Mouse (Mus musculus): ENCODE measurements around the gene Ccdc157. TPM values are rescaled to one million over a fixed set of nuclear protein-coding genes. Genes with fewer than 3 reads are reported as not detected.

The Ccdc157 gene
- polyA plus RNA-seq (2014; fragmentation: Illumina TruSeq; extraction: RNeasy Lipid Tissue Mini Kit (QIAGEN cat#74804)): 5.6 TPM

DNA sequence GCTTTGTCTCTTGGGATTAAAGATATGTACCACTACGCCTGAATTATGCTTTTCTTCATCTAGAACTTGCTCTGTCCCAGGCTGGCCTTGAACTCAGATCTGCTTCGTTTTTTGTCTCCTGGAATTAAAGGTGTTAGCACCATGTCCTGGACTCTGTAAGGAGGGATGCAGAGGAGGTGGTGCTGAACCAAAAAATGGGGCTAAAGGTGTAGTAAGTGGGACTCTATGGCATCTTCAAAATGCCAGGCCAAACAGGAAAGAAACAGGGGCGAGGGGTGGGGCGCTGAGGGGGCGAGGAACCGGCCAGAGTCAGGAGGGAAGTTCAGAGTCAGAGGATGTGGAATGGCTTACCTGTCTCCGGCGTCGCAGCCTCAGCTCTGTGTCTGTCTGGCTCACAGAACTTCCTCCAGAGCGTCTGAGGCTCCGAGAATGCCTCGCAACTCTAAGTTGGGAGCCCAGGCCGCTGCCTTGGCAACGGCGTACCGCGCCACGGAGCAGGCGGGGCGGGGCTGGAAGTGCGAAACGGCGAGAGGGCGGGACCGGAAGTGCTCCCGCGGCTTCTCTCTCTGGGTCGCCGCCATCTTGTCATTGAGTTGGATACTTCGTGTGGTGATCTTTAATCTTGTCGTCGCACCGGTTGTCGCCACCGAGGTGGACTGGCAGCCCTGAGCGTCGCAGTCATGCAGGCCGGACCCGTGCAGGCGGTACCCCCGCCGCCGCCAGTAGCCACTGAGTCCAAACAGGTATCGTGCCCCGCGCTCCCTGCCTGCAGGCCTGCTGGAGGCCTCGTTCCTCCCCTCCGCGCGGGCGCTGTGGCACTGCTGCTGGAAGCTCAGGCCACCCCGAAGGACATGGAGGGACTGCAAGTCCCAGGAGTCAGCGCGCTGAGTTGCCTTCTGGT, at the start of gene Ccdc157, which contains the start of gene Sf3a1:
Gene Ccdc157, minus strand, starts transcription at position 486 of the 901 bp plus-strand sequence.
Gene Sf3a1, plus strand, starts transcription at position 543 of the 901 bp plus-strand sequence.

GRCm38 (mm10) chr11:4186486-4187317, 26.6 kb upstream of the Ccdc157 start, which contains the start of gene Tbc1d10a:
TSS of gene Tbc1d10a (plus strand) at chr11:4186789.

DNA sequence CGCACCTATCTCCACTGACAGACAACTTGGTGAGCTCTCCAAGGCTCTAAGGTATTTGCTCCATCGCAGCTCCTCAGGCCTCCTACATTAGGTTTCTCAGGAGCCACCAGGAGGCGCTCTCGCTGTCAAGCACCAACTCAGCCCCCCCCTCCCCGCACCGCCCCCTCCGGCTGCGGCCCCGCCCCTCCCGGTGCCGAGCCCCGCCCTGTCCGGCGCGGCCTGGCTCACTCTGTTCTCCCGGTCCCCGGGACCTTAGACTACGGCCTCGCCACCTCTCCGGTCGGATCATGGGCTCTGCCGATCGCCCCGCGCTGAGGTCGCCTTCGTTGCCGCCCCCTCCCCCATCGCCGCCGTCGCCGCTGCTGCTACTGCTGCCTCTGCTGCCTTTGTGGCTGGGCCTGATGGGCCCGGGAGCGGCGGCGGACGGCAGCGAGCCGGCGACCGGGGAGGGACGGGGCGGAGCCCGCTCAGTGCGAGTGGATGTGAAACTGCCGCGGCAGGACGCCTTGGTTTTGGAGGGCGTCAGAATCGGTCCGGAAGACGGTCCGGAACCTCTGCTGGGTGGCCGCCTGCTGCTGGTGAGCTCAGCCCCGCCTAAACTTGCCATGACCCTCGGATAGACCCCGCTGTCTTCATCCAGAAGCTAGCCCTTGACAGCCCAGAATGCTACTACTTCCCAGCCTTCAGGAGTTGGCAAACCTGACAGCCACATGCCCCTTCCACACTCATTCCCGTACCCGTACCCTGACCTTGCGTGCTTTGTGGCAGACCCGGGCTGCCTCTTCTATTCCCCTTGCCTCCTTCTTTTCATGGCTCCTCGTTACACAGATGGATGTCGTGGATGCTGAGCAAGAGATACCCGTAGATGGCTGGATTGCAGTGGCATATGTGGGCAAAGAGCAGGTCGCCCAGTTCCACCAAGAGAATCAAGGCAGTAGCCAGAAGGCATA, 24.8 kb downstream of the Ccdc157 start, which contains the start of gene Rnf215:
Gene Rnf215, plus strand, starts transcription at position 217 of the 950 bp plus-strand sequence.

DNA sequence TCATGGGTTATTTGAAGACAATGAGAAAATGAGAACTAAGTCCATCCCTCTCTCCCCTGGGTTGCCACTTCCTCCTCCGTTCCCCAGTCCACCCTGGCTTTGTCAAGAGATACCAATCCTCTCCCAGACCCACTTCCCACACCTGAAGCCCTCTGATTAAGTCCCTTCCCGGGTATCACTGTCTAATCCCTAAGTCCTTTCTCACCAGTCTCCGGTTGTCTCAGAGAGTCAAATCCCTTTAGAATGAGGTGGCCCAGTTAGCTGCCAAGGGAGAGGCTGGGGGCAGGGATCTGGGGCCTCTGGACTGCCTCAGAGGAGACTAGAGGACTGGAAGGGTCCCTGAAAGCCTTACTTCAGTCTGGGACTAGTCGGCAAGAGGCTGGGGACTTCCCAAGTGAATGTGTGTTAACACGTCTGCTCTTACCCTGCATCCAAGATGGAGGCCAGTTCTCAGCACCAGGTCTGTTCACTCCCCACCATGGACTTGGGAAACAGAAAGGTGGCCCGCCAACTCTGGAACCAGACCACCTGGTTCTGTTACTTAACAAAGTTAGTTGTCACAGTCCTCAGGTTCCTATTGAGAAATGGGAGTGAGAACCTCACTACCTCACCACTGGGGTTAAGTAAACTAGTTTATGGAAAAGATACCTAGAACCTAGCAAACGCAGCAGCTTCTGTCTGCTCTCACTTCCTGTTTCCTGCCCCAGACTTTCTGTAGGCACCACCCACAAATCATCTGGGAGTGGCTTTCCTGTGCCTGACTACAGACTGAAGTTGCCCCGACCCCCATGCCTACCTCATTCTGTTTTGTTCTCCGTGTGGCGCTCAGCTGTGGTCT, 37.1 kb downstream of the Ccdc157 start, which contains the start of gene Sec14l2:
Gene Sec14l2, minus strand, starts transcription at position 674 of the 838 bp plus-strand sequence.

DNA sequence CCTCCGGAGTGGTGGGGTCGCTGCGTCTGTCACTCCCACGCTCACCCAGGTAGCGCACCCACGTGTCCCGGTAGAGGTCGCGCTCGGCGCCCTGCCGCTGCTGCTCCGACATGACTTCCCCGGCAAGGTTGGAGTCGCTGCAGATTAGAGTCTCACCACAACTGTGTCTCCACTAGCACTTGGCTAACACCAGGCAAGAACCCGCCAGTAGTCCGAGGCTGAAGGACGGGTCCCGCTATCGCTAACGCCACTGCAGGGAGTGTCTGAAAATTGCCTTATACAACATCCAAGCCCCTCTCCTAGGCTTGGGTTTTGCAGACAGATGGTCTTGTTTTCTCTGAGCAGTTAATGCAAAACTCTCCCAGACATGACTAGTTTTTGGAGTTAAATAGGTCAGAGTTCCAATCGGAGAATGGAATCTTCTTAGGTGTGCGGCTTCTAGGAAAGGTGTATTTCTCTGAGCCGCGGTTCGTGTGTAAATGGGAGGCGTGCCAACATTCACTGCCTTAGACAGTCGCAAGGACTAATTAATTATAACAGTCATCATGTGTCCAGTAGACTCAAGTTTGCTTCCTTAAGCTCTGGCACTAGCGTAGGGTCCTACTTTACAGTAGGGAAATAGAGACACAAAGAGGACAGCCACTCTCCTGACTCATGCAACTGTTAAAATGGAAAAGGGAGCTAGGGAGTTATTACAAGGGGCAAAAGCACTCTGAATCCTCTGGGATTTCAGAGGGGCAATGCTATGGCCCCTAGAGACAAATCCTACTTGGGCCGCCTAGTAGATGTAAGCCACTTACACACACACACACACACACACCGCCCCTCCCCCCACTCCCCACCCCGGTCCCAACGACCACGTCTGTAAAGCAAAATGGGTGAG, 64.7 kb downstream of the Ccdc157 start, which contains the start of gene Mtfp1:
Gene Mtfp1, minus strand, starts transcription at position 275 of the 883 bp plus-strand sequence.

Other genes starting within 250 kb of the Ccdc157 start
- gene Slc35e4, start 245.6 kb downstream of the Ccdc157 start, polyA plus RNA-seq (2014; fragmentation: Illumina TruSeq; extraction: RNeasy Lipid Tissue Mini Kit (QIAGEN cat#74804)): 0.23 TPM
- 1.5 TPM for gene Tcn2, start 228.1 kb downstream of the Ccdc157 start, polyA plus RNA-seq (2014; fragmentation: Illumina TruSeq; extraction: RNeasy Lipid Tissue Mini Kit (QIAGEN cat#74804))
- gene Pes1, start 196.3 kb downstream of the Ccdc157 start, polyA plus RNA-seq (2014; fragmentation: Illumina TruSeq; extraction: RNeasy Lipid Tissue Mini Kit (QIAGEN cat#74804)): 26.3 TPM
- gene 4930556J24Rik, start 183.5 kb downstream of the Ccdc157 start, polyA plus RNA-seq (2014; fragmentation: Illumina TruSeq; extraction: RNeasy Lipid Tissue Mini Kit (QIAGEN cat#74804)): not detected
- gene Gal3st1, start 176.7 kb downstream of the Ccdc157 start, polyA plus RNA-seq (2014; fragmentation: Illumina TruSeq; extraction: RNeasy Lipid Tissue Mini Kit (QIAGEN cat#74804)): not detected
- gene Sec14l4, start 128.8 kb downstream of the Ccdc157 start, polyA plus RNA-seq (2014; fragmentation: Illumina TruSeq; extraction: RNeasy Lipid Tissue Mini Kit (QIAGEN cat#74804)): 0.51 TPM
- gene Sec14l3, start 95.5 kb downstream of the Ccdc157 start, polyA plus RNA-seq (2014; fragmentation: Illumina TruSeq; extraction: RNeasy Lipid Tissue Mini Kit (QIAGEN cat#74804)): 15.0 TPM
- gene Mtfp1, start 64.8 kb downstream of the Ccdc157 start, polyA plus RNA-seq (2014; fragmentation: Illumina TruSeq; extraction: RNeasy Lipid Tissue Mini Kit (QIAGEN cat#74804)): 3.6 TPM
- 0.29 TPM for gene Sec14l2, start 36.9 kb downstream of the Ccdc157 start, polyA plus RNA-seq (2014; fragmentation: Illumina TruSeq; extraction: RNeasy Lipid Tissue Mini Kit (QIAGEN cat#74804))
- 2.9 TPM for gene Rnf215, start 25.1 kb downstream of the Ccdc157 start, polyA plus RNA-seq (2014; fragmentation: Illumina TruSeq; extraction: RNeasy Lipid Tissue Mini Kit (QIAGEN cat#74804))
- gene Sf3a1, start 57 bp upstream of the Ccdc157 start, polyA plus RNA-seq (2014; fragmentation: Illumina TruSeq; extraction: RNeasy Lipid Tissue Mini Kit (QIAGEN cat#74804)): 24.9 TPM
- gene Tbc1d10a, start 26.5 kb upstream of the Ccdc157 start, polyA plus RNA-seq (2014; fragmentation: Illumina TruSeq; extraction: RNeasy Lipid Tissue Mini Kit (QIAGEN cat#74804)): not detected
- gene Castor1, start 57.9 kb upstream of the Ccdc157 start, polyA plus RNA-seq (2014; fragmentation: Illumina TruSeq; extraction: RNeasy Lipid Tissue Mini Kit (QIAGEN cat#74804)): not detected
- gene Osm, start 76.1 kb upstream of the Ccdc157 start, polyA plus RNA-seq (2014; fragmentation: Illumina TruSeq; extraction: RNeasy Lipid Tissue Mini Kit (QIAGEN cat#74804)): not detected
- gene Lif, start 97.3 kb upstream of the Ccdc157 start, polyA plus RNA-seq (2014; fragmentation: Illumina TruSeq; extraction: RNeasy Lipid Tissue Mini Kit (QIAGEN cat#74804)): 0.20 TPM